Mouse (Mus musculus) hindbrain, embryonic 16.5 days (tissue): ENCODE measurements around the gene Nfkbil1. TPM values are rescaled to one million over a fixed set of nuclear protein-coding genes. Genes with fewer than 3 reads are reported as not detected.

Experiments
- ATAC-seq: fragments of 200-750 bp; cut with Nextera tagmentation; 2 replicates; pipeline ENCODE4 v1.8.0; 2017; ENCODE audit warnings: moderate TSS enrichment, moderate library complexity
- H3K27ac ChIP-seq: fragments of 300-500 bp; sonication (generic); 2 replicates; pipeline ENCODE4 v1.5.1; 2014; ENCODE audit warnings: low read depth, mild to moderate bottlenecking, control low read depth, low read length, moderate library complexity
- H3K27me3 ChIP-seq: fragments of 300-500 bp; sonication (generic); replicated peaks from 2 replicates; pipeline ENCODE4 v1.6.1; 2014; ENCODE audit warnings: low read length; ENCODE audit not compliant: control insufficient read depth, insufficient read depth
- H3K36me3 ChIP-seq: fragments of 300-500 bp; sonication (generic); 2 replicates; pipeline ENCODE4 v1.6.1; 2014; ENCODE audit warnings: mild to moderate bottlenecking, low read length, moderate library complexity, mixed read lengths; ENCODE audit not compliant: control insufficient read depth, insufficient read depth
- H3K4me1 ChIP-seq: fragments of 300-500 bp; sonication (generic); 2 replicates; pipeline ENCODE4 v1.6.1; 2014; ENCODE audit warnings: low read depth, low read length; ENCODE audit not compliant: control insufficient read depth, insufficient read depth
- H3K4me2 ChIP-seq: fragments of 300-500 bp; sonication (generic); 2 replicates; pipeline ENCODE4 v1.6.1; 2014; ENCODE audit warnings: mild to moderate bottlenecking, low read length, control low read depth, moderate library complexity
- H3K4me3 ChIP-seq: fragments of 300-500 bp; sonication (generic); 2 replicates; pipeline ENCODE4 v1.5.1; 2014; ENCODE audit warnings: mild to moderate bottlenecking, low read length, control low read depth, moderate library complexity
- H3K9ac ChIP-seq: fragments of 300-500 bp; sonication (generic); 2 replicates; pipeline ENCODE4 v1.6.1; 2014; ENCODE audit warnings: low read depth, mild to moderate bottlenecking, control low read depth, low read length, moderate library complexity
- H3K9me3 ChIP-seq: fragments of 300-500 bp; sonication (generic); 2 replicates; pipeline ENCODE4 v1.6.1; 2014; ENCODE audit warnings: mild to moderate bottlenecking, low read length, moderate library complexity; ENCODE audit not compliant: control insufficient read depth
- WGBS: fragments of 180-500 bp; shearing (Covaris S2); extraction: QIAGEN DNeasy Blood & Tissue Kit; methylation state at CpG from one replicate; pipeline ENCODE4 v1.1.7; 2014; 5-methylcytosine and 5-hydroxymethylcytosine counted together
- polyA plus RNA-seq: library from polyadenylated mRNA; unstranded; fragments of >200 nt; fragmentation: Nextera tagmentation; extraction: Ambion mirVana; gene quantifications from 2 replicates; pipeline ENCODE4 v1.2.1, GENCODE M21; 2015

Nfkbil1 gene
- polyA plus RNA-seq, 1 experiment from 2014 or later, result 9.8 TPM

DNA sequence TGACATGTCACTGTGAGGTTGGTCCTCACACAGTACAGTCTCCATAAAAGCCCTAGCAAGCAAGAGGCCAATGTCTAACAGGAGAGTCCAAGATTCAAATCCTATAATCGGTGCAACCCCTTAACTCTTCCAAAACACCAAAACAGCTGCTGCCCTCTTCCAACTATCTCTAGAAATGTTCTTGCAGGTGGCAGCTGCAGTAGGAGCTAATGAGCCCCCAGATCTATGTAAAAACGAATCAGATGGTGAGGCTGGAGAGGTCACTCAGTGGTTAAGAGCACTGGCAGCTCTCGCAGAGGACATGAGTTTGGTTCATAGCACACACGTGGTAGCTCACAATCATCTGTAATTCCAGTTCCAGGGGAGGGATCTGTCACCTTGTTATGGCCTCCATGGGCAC, 20.1 kb upstream of the Nfkbil1 start:
- Histone ChIP-seq H3K4me3 (no peak overlapping the region), H3K27ac (no peak overlapping the region), H3K9me3 (no peaks in the 10 kb centered on the region), H3K36me3 (peaks cover 31% of the 10 kb centered on the region), H3K9ac (no peak overlapping the region), H3K27me3 (no peaks in the 10 kb centered on the region), H3K4me2 (no peak overlapping the region), H3K4me1 (no peaks in the 10 kb centered on the region; the same call in 1 of the 2 replicates)
- 70% methylated on average over 4 of the region's 4 CpGs for WGBS
- ATAC-seq, result no peak

DNA sequence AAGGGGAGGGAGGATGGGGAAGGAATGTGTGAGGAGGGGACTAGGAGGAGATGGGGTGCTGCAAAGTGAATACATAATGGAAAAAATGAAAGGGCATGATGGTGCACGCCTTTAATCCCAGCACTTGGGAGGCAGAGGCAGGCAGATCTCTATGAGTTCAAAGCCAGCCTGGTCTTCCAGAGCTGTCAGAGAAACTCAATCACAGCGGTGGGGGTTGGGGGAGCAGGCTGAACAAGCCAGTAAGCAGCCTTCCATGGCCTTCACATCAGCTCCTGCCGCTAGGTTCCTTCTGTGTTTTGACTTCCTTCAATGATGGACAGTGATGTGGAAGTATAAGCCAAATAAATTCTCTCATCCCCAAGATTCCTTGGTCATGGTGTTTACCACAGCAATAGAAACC, 19.7 kb upstream of the Nfkbil1 start:
- Histone ChIP-seq H3K9me3 (no peaks in the 10 kb centered on the region), H3K27ac (no peak overlapping the region)
- WGBS, result 79% methylated on average over 3 of the region's 3 CpGs

DNA sequence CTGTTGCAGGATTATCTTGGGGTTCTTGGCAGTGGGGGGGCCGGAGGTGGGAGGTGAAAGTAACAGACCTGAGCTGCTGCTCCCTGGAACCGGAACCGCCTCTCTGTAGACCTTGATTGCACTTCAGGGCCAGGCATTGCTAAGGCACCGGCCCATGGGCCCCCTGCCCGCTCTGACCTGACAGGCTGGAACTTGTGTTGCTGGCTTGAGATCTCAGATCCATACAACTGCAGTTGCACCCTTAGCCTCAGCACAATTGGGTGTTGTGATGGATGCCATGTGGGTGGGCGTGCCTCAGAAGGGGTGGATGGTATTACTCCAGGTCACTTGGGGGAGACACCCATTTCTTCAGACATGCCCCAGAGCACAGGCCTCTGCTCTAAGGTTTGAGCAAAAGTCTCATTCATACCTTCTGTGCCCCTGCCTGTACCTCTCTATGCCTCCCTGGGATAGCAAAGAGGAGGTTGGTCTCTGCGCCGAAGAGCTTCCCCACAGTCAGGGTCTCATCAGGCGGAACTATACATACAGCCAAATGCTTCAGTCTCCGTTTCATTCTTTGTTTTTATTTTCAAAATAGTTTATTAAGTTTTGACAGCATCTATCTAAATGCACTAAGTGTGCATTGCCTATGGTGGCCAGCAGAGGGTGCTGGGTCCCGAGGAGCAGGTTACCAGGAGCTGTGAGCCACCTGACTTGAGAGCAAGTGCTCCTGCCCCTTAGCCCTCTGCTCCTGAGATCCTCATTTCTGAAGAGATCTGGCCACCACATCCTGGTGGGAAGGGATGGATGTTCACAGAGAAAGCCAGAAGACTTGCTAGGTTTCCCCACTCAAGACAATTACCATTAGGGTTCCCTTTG, 18.9 kb upstream of the Nfkbil1 start:
- no peak overlapping the region for H3K4me2 ChIP-seq
- 57% methylated on average over 11 of the region's 11 CpGs for WGBS
- no peak overlapping the region for H3K4me3 ChIP-seq
- H3K4me1 ChIP-seq, result no peaks in the 10 kb centered on the region; the same call in 1 of the 2 replicates
- no peaks in the 10 kb centered on the region for H3K27me3 ChIP-seq
- no peak overlapping the region for H3K9ac ChIP-seq
- ATAC-seq, result peak; percentile 12
- H3K27ac ChIP-seq, result no peak overlapping the region
- peaks cover 43% of the 10 kb centered on the region for H3K36me3 ChIP-seq
- no peaks in the 10 kb centered on the region for H3K9me3 ChIP-seq

More for the DNA sequence above, 19.7 kb upstream of the Nfkbil1 start:
- peaks cover 35% of the 10 kb centered on the region for H3K36me3 ChIP-seq
- no peak overlapping the region for H3K9ac ChIP-seq
- H3K4me3 ChIP-seq, result no peak overlapping the region
- no peak for ATAC-seq
- no peak overlapping the region for H3K4me2 ChIP-seq
- no peaks in the 10 kb centered on the region; the same call in 1 of the 2 replicates for H3K4me1 ChIP-seq
- H3K27me3 ChIP-seq, result no peaks in the 10 kb centered on the region

GRCm38 (mm10) chr17:35253293-35254093, 17.9 kb upstream of the Nfkbil1 start:
- H3K27me3 ChIP-seq, result no peaks in the 10 kb centered on the region
- H3K4me3 ChIP-seq, result no peak overlapping the region
- ATAC-seq, result no peak; the same call in 1 of the 2 replicates
- no peak overlapping the region for H3K4me2 ChIP-seq
- no peak overlapping the region for H3K27ac ChIP-seq
- peaks cover 53% of the 10 kb centered on the region for H3K36me3 ChIP-seq
- no peak overlapping the region for H3K9ac ChIP-seq
- no peaks in the 10 kb centered on the region for H3K9me3 ChIP-seq
- no peaks in the 10 kb centered on the region; the same call in 1 of the 2 replicates for H3K4me1 ChIP-seq
- 89% methylated on average over 31 of the region's 32 CpGs for WGBS

- no peak for ATAC-seq
- no peak overlapping the region for H3K9ac ChIP-seq
- no peak overlapping the region for H3K27ac ChIP-seq
- no peak overlapping the region for H3K4me3 ChIP-seq
- no peaks in the 10 kb centered on the region; the same call in 1 of the 2 replicates for H3K4me1 ChIP-seq
- H3K9me3 ChIP-seq, result no peaks in the 10 kb centered on the region
- no peak overlapping the region for H3K4me2 ChIP-seq
- WGBS, result 84% methylated on average over 18 of the region's 18 CpGs
- H3K36me3 ChIP-seq, result peaks cover 58% of the 10 kb centered on the region
- H3K27me3 ChIP-seq, result no peaks in the 10 kb centered on the region
Measured at GRCm38 (mm10) chr17:35252619-35253292, 17.2 kb upstream of the Nfkbil1 start.

GRCm38 (mm10) chr17:35251981-35252380, 16.4 kb upstream of the Nfkbil1 start:
- Histone ChIP-seq H3K4me1 (no peaks in the 10 kb centered on the region; the same call in 1 of the 2 replicates), H3K36me3 (peaks cover 66% of the 10 kb centered on the region), H3K9ac (no peak overlapping the region), H3K9me3 (no peaks in the 10 kb centered on the region), H3K4me3 (no peak overlapping the region), H3K4me2 (no peak overlapping the region), H3K27ac (no peak overlapping the region), H3K27me3 (no peaks in the 10 kb centered on the region)
- ATAC-seq, result no peak
- WGBS, result 87% methylated on average over 5 of the region's 5 CpGs

DNA sequence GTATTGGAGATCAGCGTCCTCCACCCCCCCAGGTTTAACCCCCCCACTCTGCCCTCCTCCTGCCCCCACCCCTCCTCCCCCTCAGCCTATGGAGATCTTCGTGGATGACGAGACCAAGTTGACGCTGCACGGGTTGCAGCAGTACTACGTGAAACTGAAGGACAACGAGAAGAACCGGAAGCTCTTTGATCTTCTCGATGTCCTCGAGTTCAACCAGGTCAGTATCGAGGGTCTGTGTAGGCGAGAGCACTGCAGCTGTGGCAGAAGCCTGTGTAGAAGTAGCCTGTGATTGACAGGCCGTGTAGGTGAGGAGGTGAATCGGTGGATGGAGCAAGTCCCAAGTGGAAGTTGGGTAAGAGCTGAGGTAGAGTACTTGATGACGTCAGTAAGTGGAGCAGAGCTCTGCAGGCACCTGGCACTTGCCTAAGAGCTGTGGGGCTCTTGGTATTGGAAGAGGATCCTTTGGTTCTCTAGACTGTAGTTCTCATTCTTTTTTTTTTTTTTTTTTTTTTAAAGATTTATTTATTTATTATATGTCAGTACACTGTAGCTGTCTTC, 15.6 kb upstream of the Nfkbil1 start:
- WGBS, result 80% methylated on average over 15 of the region's 15 CpGs
- H3K4me1 ChIP-seq, result peaks cover 4% of the 10 kb centered on the region

DNA sequence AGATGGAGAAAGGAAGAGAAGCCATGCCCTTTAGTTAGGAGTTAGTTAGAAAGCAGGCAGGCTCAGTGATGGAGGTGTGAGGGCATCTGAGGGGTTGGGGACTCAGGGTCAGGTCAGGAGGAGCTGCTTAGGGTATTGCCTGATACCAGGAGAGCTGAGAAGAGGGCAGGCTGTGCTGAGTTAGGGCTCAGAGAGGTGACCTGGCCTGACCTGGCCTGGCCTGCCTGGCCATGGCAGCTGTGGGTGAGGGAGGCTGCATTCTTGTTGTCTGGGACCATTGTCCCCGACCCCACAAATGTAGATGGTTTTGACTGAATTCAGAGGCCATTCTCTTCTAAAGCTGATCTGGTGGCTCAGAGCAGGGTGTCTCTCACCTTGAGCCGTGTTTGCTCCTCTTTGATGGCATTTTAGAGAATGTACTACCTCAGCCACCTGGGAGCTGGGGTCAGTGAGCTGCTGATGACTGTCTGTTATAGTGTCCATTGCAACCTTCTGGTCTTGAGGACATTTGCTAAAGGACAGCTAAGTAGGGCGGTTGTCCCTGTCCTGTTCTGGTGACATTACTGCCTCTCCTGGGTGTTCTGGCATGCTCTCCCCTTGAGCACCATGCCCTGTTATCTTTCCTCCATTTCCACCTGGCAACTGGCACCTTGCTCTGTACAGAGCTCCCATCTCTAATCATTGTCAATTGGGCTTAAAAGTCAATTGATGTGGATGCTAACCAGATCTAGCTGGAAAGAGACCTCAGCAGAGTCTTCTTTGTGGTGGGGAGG, 14.9 kb upstream of the Nfkbil1 start:
- Histone ChIP-seq H3K27ac (no peak overlapping the region), H3K4me3 (no peak overlapping the region), H3K4me2 (no peak overlapping the region), H3K4me1 (peaks cover 10% of the 10 kb centered on the region), H3K9ac (no peak overlapping the region; the same call in none of the 2 replicates), H3K9me3 (no peaks in the 10 kb centered on the region), H3K27me3 (no peaks in the 10 kb centered on the region), H3K36me3 (peaks cover 78% of the 10 kb centered on the region)
- ATAC-seq, result no peak
- 88% methylated on average over 3 of the region's 3 CpGs for WGBS

More for the DNA sequence above, 15.6 kb upstream of the Nfkbil1 start:
- ATAC-seq, result no peak
- Histone ChIP-seq H3K4me2 (no peak overlapping the region), H3K36me3 (peaks cover 73% of the 10 kb centered on the region), H3K9ac (no peak overlapping the region), H3K9me3 (no peaks in the 10 kb centered on the region), H3K27me3 (no peaks in the 10 kb centered on the region), H3K27ac (no peak overlapping the region), H3K4me3 (no peak overlapping the region)
